Mouse (Mus musculus): ENCODE measurements around the gene Usp30.

Usp30 gene

GRCm38 (mm10) chr5:114155168-114155933 lies 90.1 kb downstream of the Usp30 start:
- DNase-seq (ENCODE audit: low read depth, low spot score): no peak

- no peak for DNase-seq (ENCODE audit: low read depth, low spot score)
Measured at GRCm38 (mm10) chr5:114157236-114157635, 92.0 kb downstream of the Usp30 start.

- no peak for DNase-seq (ENCODE audit: low read depth, low spot score)
Measured at GRCm38 (mm10) chr5:114161424-114161823, 96.2 kb downstream of the Usp30 start.

- no peak for DNase-seq (ENCODE audit: low read depth, low spot score)
Measured at GRCm38 (mm10) chr5:114162106-114162815, 97.0 kb downstream of the Usp30 start.

GRCm38 (mm10) chr5:114163117-114163696 lies 97.9 kb downstream of the Usp30 start:
- no peak for DNase-seq (ENCODE audit: low read depth, low spot score)

GRCm38 (mm10) chr5:114170345-114170744 lies 105.1 kb downstream of the Usp30 start:
- DNase-seq (ENCODE audit: low read depth, low spot score): no peak

GRCm38 (mm10) chr5:114172936-114173335 lies 107.7 kb downstream of the Usp30 start:
- peak; percentile 30 for DNase-seq (ENCODE audit: low read depth, low spot score)

- no peak for DNase-seq (ENCODE audit: low read depth, low spot score)
Measured at GRCm38 (mm10) chr5:114173458-114173857, 108.2 kb downstream of the Usp30 start.

GRCm38 (mm10) chr5:114173877-114174581 lies 108.8 kb downstream of the Usp30 start:
- no peak for DNase-seq (ENCODE audit: low read depth, low spot score)
